Mouse (Mus musculus) MEL (cell line): ENCODE results near the gene Olfr1358. TPM values are rescaled to one million over a fixed set of nuclear protein-coding genes. Genes with fewer than 3 reads are reported as not detected.
"Not testable (repeated sequence)": the region's sequence is repeated elsewhere in the genome, so short reads cannot be mapped to it uniquely, and the experiment has no call there.

Experiments used
- DNase-seq: peaks from one replicate; pipeline ENCODE4 v3.0.0; 2011; ENCODE audit warnings: low read depth, low spot score
- H3K27ac ChIP-seq: 2 replicates; pipeline ENCODE4 v1.5.1; 2012; ENCODE audit warnings: low read depth, mild to moderate bottlenecking, control low read depth, low read length, moderate library complexity; ENCODE audit not compliant: control insufficient read depth
- H3K27me3 ChIP-seq, 2 experiments: fragments of 150-350 bp in 1 of 2; sonication (generic) in 1 of 2; 2 replicates each; pipeline ENCODE4 v1.6.1; 2012; ENCODE audit warnings: low read length in 2 of 2, mild to moderate bottlenecking in 2 of 2, improper control_type of control experiment in 1 of 2, moderate library complexity in 1 of 2; ENCODE audit not compliant: insufficient read depth in 2 of 2, control insufficient read depth in 1 of 2
- H3K36me3 ChIP-seq, 2 experiments: 2 replicates each; pipeline ENCODE4 v1.6.1; 2012 to 2014; ENCODE audit warnings: low read length in 2 of 2, improper control_type of control experiment in 1 of 2, inconsistent platforms in 1 of 2, mild to moderate bottlenecking in 1 of 2; ENCODE audit not compliant: insufficient read depth in 2 of 2, control insufficient read depth in 1 of 2
- H3K4me1 ChIP-seq, 2 experiments: fragments of 150-350 bp in 1 of 2; sonication (generic) in 1 of 2; 2 replicates each; pipeline ENCODE4 v1.6.1; 2012; ENCODE audit warnings: low read length in 2 of 2, improper control_type of control experiment in 1 of 2, mild to moderate bottlenecking in 1 of 2; ENCODE audit not compliant: insufficient read depth in 2 of 2, control insufficient read depth in 1 of 2
- H3K4me3 ChIP-seq, 2 experiments: fragments of 150-350 bp in 1 of 2; sonication (generic) in 1 of 2; 2 replicates each; pipeline ENCODE4 v1.5.1; 2012; ENCODE audit warnings: low read depth in 2 of 2, low read length in 2 of 2, mild to moderate bottlenecking in 2 of 2, moderate library complexity in 2 of 2, control low read depth in 1 of 2, improper control_type of control experiment in 1 of 2; ENCODE audit not compliant: control insufficient read depth in 1 of 2, insufficient read depth in 1 of 2
- H3K79me2 ChIP-seq: 2 replicates; pipeline ENCODE4 v1.6.1; 2012; ENCODE audit warnings: mild to moderate bottlenecking, low read length, moderate library complexity; ENCODE audit not compliant: control insufficient read depth, poor library complexity, insufficient read depth
- H3K9ac ChIP-seq: 2 replicates; pipeline ENCODE4 v1.6.1; 2012; ENCODE audit warnings: low read depth, mild to moderate bottlenecking, control low read depth, low read length, moderate library complexity; ENCODE audit not compliant: control insufficient read depth, poor library complexity, severe bottlenecking
- H3K9me3 ChIP-seq: fragments of 150-350 bp; sonication (generic); replicated peaks from 2 replicates; pipeline ENCODE4 v1.6.1; 2012; ENCODE audit warnings: mild to moderate bottlenecking, low read length, improper control_type of control experiment, moderate library complexity; ENCODE audit not compliant: insufficient read depth
- CHD1 ChIP-seq: IDR thresholded peaks from 2 replicates; pipeline ENCODE4 v1.6.1; 2012; ENCODE audit warnings: low read depth, mild to moderate bottlenecking, inconsistent platforms, low read length, improper control_type of control experiment
- ETS1 ChIP-seq: IDR thresholded peaks from 2 replicates; pipeline ENCODE4 v1.6.1; 2012; ENCODE audit warnings: low read depth, mild to moderate bottlenecking, inconsistent platforms, low read length, improper control_type of control experiment, moderate library complexity
- JUND ChIP-seq: IDR thresholded peaks from 2 replicates; pipeline ENCODE4 v1.6.1; 2011; ENCODE audit warnings: low read depth, mild to moderate bottlenecking, improper control_type of control experiment, low read length
- MAX ChIP-seq: IDR thresholded peaks from 2 replicates; pipeline ENCODE4 v1.6.1; 2011; ENCODE audit warnings: low read length, improper control_type of control experiment
- MEF2A ChIP-seq: IDR thresholded peaks from 2 replicates; pipeline ENCODE4 v1.6.1; 2014; ENCODE audit warnings: low read depth, mild to moderate bottlenecking, inconsistent platforms, low read length, improper control_type of control experiment; ENCODE audit not compliant: poor library complexity, insufficient replicate concordance, severe bottlenecking; ENCODE audit errors: extremely low read depth
- MYC ChIP-seq: IDR thresholded peaks from 2 replicates; pipeline ENCODE4 v1.6.1; 2011; ENCODE audit warnings: low read depth, mild to moderate bottlenecking, low read length, improper control_type of control experiment, moderate library complexity
- NELFE ChIP-seq: IDR thresholded peaks from 2 replicates; pipeline ENCODE4 v1.6.1; 2011; ENCODE audit warnings: low read depth, low read length, improper control_type of control experiment
- NRF1 ChIP-seq: IDR thresholded peaks from 2 replicates; pipeline ENCODE4 v1.6.1; 2014; ENCODE audit warnings: low read depth, mild to moderate bottlenecking, inconsistent platforms, low read length, improper control_type of control experiment, moderate library complexity; ENCODE audit not compliant: poor library complexity, insufficient read depth, severe bottlenecking
- POLR2AphosphoS2 ChIP-seq: IDR thresholded peaks from 2 replicates; pipeline ENCODE4 v1.6.1; 2011; ENCODE audit warnings: low read length, improper control_type of control experiment
- TAL1 ChIP-seq: IDR thresholded peaks from 2 replicates; pipeline ENCODE4 v1.6.1; 2012; ENCODE audit warnings: mild to moderate bottlenecking, inconsistent platforms, low read length, moderate library complexity, mixed read lengths
- TBP ChIP-seq: IDR thresholded peaks from 2 replicates; pipeline ENCODE4 v1.8.0; 2011; ENCODE audit warnings: low read depth, low read length, improper control_type of control experiment
- UBTF ChIP-seq: IDR thresholded peaks from 2 replicates; pipeline ENCODE4 v1.6.1; 2012; ENCODE audit warnings: low read depth, mild to moderate bottlenecking, inconsistent platforms, low read length, improper control_type of control experiment, moderate library complexity, borderline replicate concordance; ENCODE audit not compliant: insufficient read depth
- USF1 ChIP-seq: IDR thresholded peaks from 2 replicates; pipeline ENCODE4 v1.6.1; 2014; ENCODE audit warnings: low read depth, mild to moderate bottlenecking, inconsistent platforms, low read length, improper control_type of control experiment, moderate library complexity
- ZKSCAN1 ChIP-seq: IDR thresholded peaks from 2 replicates; pipeline ENCODE4 v1.6.1; 2012; ENCODE audit warnings: low read depth, mild to moderate bottlenecking, inconsistent platforms, low read length, improper control_type of control experiment, moderate library complexity
- ZMIZ1 ChIP-seq: IDR thresholded peaks from 2 replicates; pipeline ENCODE4 v1.6.1; 2012; ENCODE audit warnings: low read depth, mild to moderate bottlenecking, inconsistent platforms, low read length, improper control_type of control experiment, moderate library complexity
- ZNF384 ChIP-seq: IDR thresholded peaks from 2 replicates; pipeline ENCODE4 v1.6.1; 2012; ENCODE audit warnings: low read depth, mild to moderate bottlenecking, inconsistent platforms, low read length, improper control_type of control experiment
- polyA plus RNA-seq, 2 experiments: library from polyadenylated mRNA; stranded (reverse) in 1 of 2; unstranded in 1 of 2; fragments of >175 nt in 1 of 2; fragments of >200 nt in 1 of 2; gene quantifications; 2 replicates each; pipeline versions ENCODE4 v1.2.1 to v1.2.4; 2012; ENCODE audit warnings: low replicate concordance in 2 of 2, low read depth in 1 of 2; ENCODE audit not compliant: insufficient read length in 2 of 2, insufficient read depth in 1 of 2, missing spikeins in 1 of 2
- total RNA-seq: library from RNA; depleted of rRNA; stranded (reverse); fragments of 300-350 nt; gene quantifications from 2 replicates; pipeline ENCODE4 v1.2.3, GENCODE M21; 2012

Gene Olfr1358
- total and polyA plus RNA-seq, 3 experiments, result not detected

GRCm38 (mm10) chr10:78481928-78482499 lies 35.2 kb upstream of the Olfr1358 start (continued):
- peak; percentile 75 for TF ChIP-seq NELFE
- no peak for TF ChIP-seq CHD1
- TF ChIP-seq MEF2A, result no peak
- TF ChIP-seq JUND, result no peak
- TF ChIP-seq POLR2AphosphoS2, result peak; percentile 73
- no peak for TF ChIP-seq ZNF384
- TF ChIP-seq UBTF, result no peak

GRCm38 (mm10) chr10:78485369-78485768 lies 31.9 kb upstream of the Olfr1358 start:
- not testable (repeated sequence) for H3K36me3 ChIP-seq, DNase-seq, H3K27ac ChIP-seq, H3K9me3 ChIP-seq, H3K27me3 ChIP-seq, H3K9ac ChIP-seq, H3K79me2 ChIP-seq, H3K4me3 ChIP-seq
- peaks cover 0 to 15% of the 10 kb centered on the region in 2 experiments; a peak in 2 of 4 replicates for H3K4me1 ChIP-seq

GRCm38 (mm10) chr10:78486871-78487270 lies 30.4 kb upstream of the Olfr1358 start:
- no peak overlapping the region for H3K27ac ChIP-seq
- peaks cover 0 to 10% of the 10 kb centered on the region in 2 experiments; a peak in 2 of 4 replicates for H3K4me1 ChIP-seq
- no peaks in the 10 kb centered on the region; a peak in 1 of 4 replicates for H3K36me3 ChIP-seq
- DNase-seq, result no peak
- H3K9ac ChIP-seq, result no peak overlapping the region
- no peak overlapping the region for H3K4me3 ChIP-seq
- H3K79me2 ChIP-seq, result no peaks in the 10 kb centered on the region; the same call in 1 of the 2 replicates
- peaks cover 3 to 6% of the 10 kb centered on the region in 2 experiments; a peak in 3 of 4 replicates for H3K27me3 ChIP-seq
- H3K9me3 ChIP-seq, result no peaks in the 10 kb centered on the region
- TF ChIP-seq NRF1, result no peak
- no peak for TF ChIP-seq USF1
- no peak for TF ChIP-seq ZMIZ1
- no peak for TF ChIP-seq MEF2A
- TF ChIP-seq JUND, result no peak
- no peak for TF ChIP-seq ZKSCAN1
- no peak for TF ChIP-seq ETS1
- no peak for TF ChIP-seq MAX
- no peak for TF ChIP-seq TAL1
- TF ChIP-seq MYC, result no peak
- no peak for TF ChIP-seq TBP
- TF ChIP-seq, all 39 proteins: peak for 0
